18 mouse cellular contexts compared by ENCODE assay signal in the genomic region with DNA sequence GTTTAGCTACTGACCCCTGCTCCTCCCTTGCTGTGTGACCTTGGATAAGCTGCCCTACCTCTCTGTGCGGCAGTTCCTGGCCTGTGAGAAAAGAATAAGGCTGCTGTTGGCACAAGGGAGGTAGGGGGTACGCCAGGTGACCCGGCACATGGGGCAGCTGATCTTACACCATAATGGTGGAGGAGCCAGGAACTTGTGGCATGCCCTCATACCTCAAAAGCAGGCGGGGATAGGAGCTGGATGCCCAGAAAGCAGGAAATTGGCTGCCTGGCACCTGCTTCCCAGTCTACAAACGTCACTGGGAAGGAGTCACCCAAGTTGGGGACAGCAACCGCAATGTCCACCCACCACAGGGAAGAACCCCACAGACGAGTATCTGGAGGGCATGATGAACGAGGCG. TPM values are rescaled to one million over a fixed set of nuclear protein-coding genes. Genes with fewer than 3 reads are reported as not detected.
DNase-seq lines count a peak whose midpoint lies in the region; ATAC-seq and TF ChIP-seq lines count a peak whose summit lies in the region.
"Had no signal": no experiment of that assay in that cellular context is flagged by ENCODE, and none has a peak within 500 bp of the region (broad histone marks: within the 10 kb centered on the region; RNA-seq: fewer than 3 reads in every experiment).

No protein-coding gene starts in this region.

- H3K9me3 ChIP-seq in embryonic facial prominence, embryonic 13.5 days, result no peaks in the 10 kb centered on the region
- H3K9me3 ChIP-seq in embryonic facial prominence, embryonic 10.5 days, result no peaks in the 10 kb centered on the region
- no peaks in the 10 kb centered on the region for H3K9me3 ChIP-seq in limb, embryonic 12.5 days
- no peaks in the 10 kb centered on the region for H3K9me3 ChIP-seq in limb, embryonic 10.5 days (replicated peaks)
- peaks cover 5% of the 10 kb centered on the region for H3K9me3 ChIP-seq in E14TG2a.4 (ENCODE audit: low read length)
- no peaks in the 10 kb centered on the region for H3K9me3 ChIP-seq in liver, embryonic 15.5 days (replicated peaks)

- H3K27me3 ChIP-seq in embryonic facial prominence, embryonic 13.5 days, result no peaks in the 10 kb centered on the region
- peaks cover 26% of the 10 kb centered on the region for H3K27me3 ChIP-seq in embryonic facial prominence, embryonic 10.5 days (replicated peaks; ENCODE audit: low read depth, poor library complexity, severe bottlenecking)
- H3K27me3 ChIP-seq in limb, embryonic 12.5 days, result peaks cover 8% of the 10 kb centered on the region; the same call in 1 of the 2 replicates
- peaks cover 20% of the 10 kb centered on the region for H3K27me3 ChIP-seq in limb, embryonic 10.5 days (ENCODE audit: low read depth, poor library complexity, severe bottlenecking)
- H3K27me3 ChIP-seq in E14TG2a.4 (ENCODE audit: insufficient read depth, low read length), result peaks cover 29% of the 10 kb centered on the region
- peaks cover 11% of the 10 kb centered on the region for H3K27me3 ChIP-seq in liver, embryonic 15.5 days

- no peak overlapping the region for H3K4me3 ChIP-seq in embryonic facial prominence, embryonic 13.5 days
- no peak overlapping the region for H3K4me3 ChIP-seq in embryonic facial prominence, embryonic 10.5 days
- no peak overlapping the region for H3K4me3 ChIP-seq in limb, embryonic 12.5 days (replicated peaks)
- H3K4me3 ChIP-seq in limb, embryonic 10.5 days, result no peak overlapping the region
- 0 out of 2 replicates have a peak overlapping the region, but pooled peaks have one; percentile 26 for H3K4me3 ChIP-seq in E14TG2a.4 (replicated peaks; ENCODE audit: low read length)
- no peak overlapping the region for H3K4me3 ChIP-seq in liver, embryonic 15.5 days (replicated peaks)
- H3K4me3 ChIP-seq: gastrocnemius, adult 2 months had no signal

- WGBS in embryonic facial prominence, embryonic 13.5 days, result 75% methylated on average over 9 of the region's 9 CpGs
- WGBS in embryonic facial prominence, embryonic 10.5 days, result 78% methylated on average over 9 of the region's 9 CpGs
- WGBS in limb, embryonic 12.5 days, result 73% methylated on average over 9 of the region's 9 CpGs
- 79% methylated on average over 9 of the region's 9 CpGs for WGBS in limb, embryonic 10.5 days
- 65% methylated on average over 9 of the region's 9 CpGs for WGBS in liver, embryonic 15.5 days (ENCODE audit: insufficient replicate concordance)

- ATAC-seq in embryonic facial prominence, embryonic 13.5 days (ENCODE audit: insufficient number of reproducible peaks, insufficient read depth, low FRiP score, low TSS enrichment, low read depth), result no peak
- ATAC-seq in limb, embryonic 12.5 days (ENCODE audit: insufficient number of reproducible peaks, insufficient read depth, low FRiP score, low TSS enrichment, low read depth), result no peak
- no peak for ATAC-seq in liver, embryonic 15.5 days (ENCODE audit: insufficient read depth)
- ATAC-seq in frontal cortex, adult (ENCODE audit: low TSS enrichment), result no peak
- ATAC-seq: CD4-positive, CD25-positive, alpha-beta regulatory T cell, adult 4 months; midbrain, embryonic 16.5 days had no signal

- H3K36me3 ChIP-seq in embryonic facial prominence, embryonic 13.5 days, result peaks cover 6% of the 10 kb centered on the region; the same call in 1 of the 2 replicates
- H3K36me3 ChIP-seq in embryonic facial prominence, embryonic 10.5 days (replicated peaks), result no peaks in the 10 kb centered on the region
- no peaks in the 10 kb centered on the region for H3K36me3 ChIP-seq in limb, embryonic 12.5 days
- no peaks in the 10 kb centered on the region for H3K36me3 ChIP-seq in limb, embryonic 10.5 days
- no peaks in the 10 kb centered on the region for H3K36me3 ChIP-seq in E14TG2a.4 (ENCODE audit: insufficient read depth, low read length)
- H3K36me3 ChIP-seq in liver, embryonic 15.5 days (replicated peaks), result no peaks in the 10 kb centered on the region

- no peak overlapping the region for H3K27ac ChIP-seq in embryonic facial prominence, embryonic 13.5 days
- no peak overlapping the region; the same call in 1 of the 2 replicates for H3K27ac ChIP-seq in embryonic facial prominence, embryonic 10.5 days (replicated peaks)
- no peak overlapping the region for H3K27ac ChIP-seq in limb, embryonic 12.5 days
- H3K27ac ChIP-seq in limb, embryonic 10.5 days, result no peak overlapping the region
- H3K27ac ChIP-seq in liver, embryonic 15.5 days (replicated peaks), result no peak overlapping the region
- H3K27ac ChIP-seq: gastrocnemius, adult 2 months had no signal

- TF ChIP-seq CTCF in E14TG2a.4 (conservative IDR thresholded peaks at IDR 0.05; ENCODE audit: low read length), result no peak

- DNase-seq in embryonic facial prominence, embryonic 10.5 days (ENCODE audit: low spot score), result no peak
- no peak for DNase-seq in limb, embryonic 10.5 days (ENCODE audit: low spot score)
- no peak for DNase-seq in gastrocnemius, postnatal 4 days (ENCODE audit: low spot score in 2 of 2)
- DNase-seq: adrenal gland, adult 2 months; cerebellum, postnatal 10 days; forebrain, postnatal 0 days; gastrocnemius, adult 2 months; layer of hippocampus, postnatal 36 days; lung, adult 2 months; thymus, postnatal 25 days had no signal

- H3K4me1 ChIP-seq in embryonic facial prominence, embryonic 13.5 days, result peaks cover 37% of the 10 kb centered on the region
- H3K4me1 ChIP-seq in embryonic facial prominence, embryonic 10.5 days, result peaks cover 45% of the 10 kb centered on the region
- peaks cover 23% of the 10 kb centered on the region for H3K4me1 ChIP-seq in limb, embryonic 12.5 days (replicated peaks)
- H3K4me1 ChIP-seq in limb, embryonic 10.5 days, result peaks cover 33% of the 10 kb centered on the region
- H3K4me1 ChIP-seq in E14TG2a.4 (replicated peaks; ENCODE audit: low read depth, low read length), result peaks cover 66% of the 10 kb centered on the region
- peaks cover 83% of the 10 kb centered on the region for H3K4me1 ChIP-seq in liver, embryonic 15.5 days (replicated peaks)

- H3K9ac ChIP-seq in embryonic facial prominence, embryonic 13.5 days, result no peak overlapping the region
- no peak overlapping the region for H3K9ac ChIP-seq in limb, embryonic 12.5 days (replicated peaks)
- no peak overlapping the region for H3K9ac ChIP-seq in liver, embryonic 15.5 days
- H3K9ac ChIP-seq: forebrain, postnatal 0 days had no signal

- H3K4me2 ChIP-seq in embryonic facial prominence, embryonic 13.5 days, result 0 out of 2 replicates have a peak overlapping the region, but pooled peaks have one; percentile 9
- 0 out of 2 replicates have a peak overlapping the region, but pooled peaks have one; percentile 2 for H3K4me2 ChIP-seq in limb, embryonic 12.5 days
- H3K4me2 ChIP-seq in liver, embryonic 15.5 days, result peak overlapping the region; percentile 58

RNA-seq across cellular contexts. Expression of a gene that starts 4.9 kb away (rescaled TPM):
- 197 TPM in 2 replicates for polyA plus RNA-seq in embryonic facial prominence, embryonic 13.5 days (2015; fragmentation: Nextera tagmentation; extraction: Ambion mirVana)
- polyA plus RNA-seq in embryonic facial prominence, embryonic 10.5 days (2016; fragmentation: Nextera tagmentation; extraction: Ambion mirVana), result 82.9 and 91.7 TPM in 2 replicates
- polyA plus RNA-seq in limb, embryonic 12.5 days (2016; fragmentation: Nextera tagmentation; extraction: Ambion mirVana), result 103 and 121 TPM in 2 replicates
- 30.1 and 62.7 TPM in 2 replicates for polyA plus RNA-seq in limb, embryonic 10.5 days (2016; fragmentation: Nextera tagmentation; extraction: Ambion mirVana)
- polyA plus RNA-seq in liver, embryonic 15.5 days (2015; fragmentation: Nextera tagmentation; extraction: Ambion mirVana), result 48.1 and 52.7 TPM in 2 replicates
- total RNA-seq in gastrocnemius, postnatal 4 days (2021), result 100 to 1,000 TPM; 247 to 265 TPM
- total RNA-seq: megakaryocyte-erythroid progenitor cell, adult 5-6 weeks had no signal
- polyA plus RNA-seq: CD4-positive, CD25-positive, alpha-beta regulatory T cell, adult 4 months had no signal

RNA-seq across cellular contexts. Expression of a gene that starts 59.7 kb away (rescaled TPM):
- 69.6 and 72.6 TPM in 2 replicates for polyA plus RNA-seq in embryonic facial prominence, embryonic 13.5 days (2015; fragmentation: Nextera tagmentation; extraction: Ambion mirVana)
- polyA plus RNA-seq in embryonic facial prominence, embryonic 10.5 days (2016; fragmentation: Nextera tagmentation; extraction: Ambion mirVana), result 112 and 114 TPM in 2 replicates
- polyA plus RNA-seq in limb, embryonic 12.5 days (2016; fragmentation: Nextera tagmentation; extraction: Ambion mirVana), result 83.6 and 89.8 TPM in 2 replicates
- polyA plus RNA-seq in limb, embryonic 10.5 days (2016; fragmentation: Nextera tagmentation; extraction: Ambion mirVana), result 104 and 109 TPM in 2 replicates
- 6.3 and 6.6 TPM in 2 replicates for polyA plus RNA-seq in liver, embryonic 15.5 days (2015; fragmentation: Nextera tagmentation; extraction: Ambion mirVana)
- total RNA-seq in gastrocnemius, postnatal 4 days (2021), result 10 to 100 TPM; 13.4 to 14.8 TPM

Comparison
In these comparisons a context has a peak if more than half of its experiments do, and no peak if none do; other contexts are left out.
1. H3K4me2 ChIP-seq: peak in every context shown above with its lines; median percentile 58 in liver, embryonic 15.5 days; 9 in embryonic facial prominence, embryonic 13.5 days; 2 in limb, embryonic 12.5 days.